Mouse (Mus musculus) G1E (cell line): ENCODE data around the gene Gcnt2.

Experiments used
- CTCF ChIP-seq: IDR thresholded peaks from 2 replicates; pipeline ENCODE4 v1.5.1; 2012; ENCODE audit warnings: low read depth, low read length, inconsistent platforms, mixed read lengths
- GATA1 ChIP-seq: IDR thresholded peaks from 2 replicates; pipeline ENCODE4 v1.6.1; 2012; ENCODE audit warnings: borderline replicate concordance, low read length, inconsistent platforms, mixed read lengths
- GATA2 ChIP-seq: IDR thresholded peaks from 2 replicates; pipeline ENCODE4 v1.6.1; 2012; ENCODE audit warnings: low read depth, low read length, inconsistent platforms, borderline replicate concordance
- TAL1 ChIP-seq: conservative IDR thresholded peaks from 2 replicates; pipeline ENCODE4 v1.6.1; 2012; ENCODE audit warnings: low read depth, low read length, inconsistent platforms, mixed read lengths

DNA sequence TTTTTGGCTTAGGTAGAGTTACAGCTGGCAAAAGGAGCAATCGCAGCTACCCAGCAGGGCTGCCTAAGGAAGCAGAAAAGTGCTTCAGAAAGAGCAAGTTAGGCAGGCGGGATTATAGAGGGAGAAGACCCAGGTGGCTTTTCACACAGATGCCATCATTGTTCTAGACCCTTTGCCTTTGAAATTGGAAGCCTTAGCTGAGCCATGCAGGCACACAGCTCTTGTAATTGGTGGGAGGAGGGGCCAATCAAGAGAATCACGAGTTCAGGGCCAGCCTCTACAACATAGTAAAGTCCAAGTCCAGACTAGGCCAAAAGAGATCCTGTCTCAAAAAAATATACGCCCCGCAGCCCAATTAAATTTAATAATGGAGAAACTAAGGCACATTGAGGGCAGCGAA is 48.5 kb downstream of the Gcnt2 start:
- no peak for TF ChIP-seq CTCF
- no peak for TF ChIP-seq TAL1
- TF ChIP-seq GATA1 = no peak
- no peak for TF ChIP-seq GATA2
